Mouse (Mus musculus) hindbrain, embryonic 10.5 days (tissue): Measurements from ENCODE around the gene Klhl11. TPM values are rescaled to one million over a fixed set of nuclear protein-coding genes. Genes with fewer than 3 reads are reported as not detected.

ENCODE experiments used
- DNase-seq: peaks from one replicate; pipeline ENCODE4 v3.0.0-alpha.2; 2017; ENCODE audit warnings: low spot score
- H3K27ac ChIP-seq: fragments of 300-500 bp; sonication (generic); 2 replicates; pipeline ENCODE4 v1.5.1; 2016; ENCODE audit warnings: mild to moderate bottlenecking, moderate library complexity
- H3K27me3 ChIP-seq: fragments of 300-500 bp; sonication (generic); 2 replicates; pipeline ENCODE4 v1.6.1; 2016; ENCODE audit warnings: mild to moderate bottlenecking; ENCODE audit not compliant: poor library complexity, insufficient read depth, severe bottlenecking
- H3K36me3 ChIP-seq: fragments of 300-500 bp; sonication (generic); 2 replicates; pipeline ENCODE4 v1.6.1; 2016; ENCODE audit warnings: mild to moderate bottlenecking, moderate library complexity
- H3K4me1 ChIP-seq: fragments of 300-500 bp; sonication (generic); replicated peaks from 2 replicates; pipeline ENCODE4 v1.6.1; 2016; ENCODE audit warnings: mild to moderate bottlenecking
- H3K4me3 ChIP-seq: fragments of 300-500 bp; sonication (generic); 2 replicates; pipeline ENCODE4 v1.5.1; 2016; ENCODE audit warnings: mild to moderate bottlenecking, moderate library complexity
- H3K9me3 ChIP-seq: fragments of 300-500 bp; sonication (generic); 2 replicates; pipeline ENCODE4 v1.6.1; 2016; ENCODE audit warnings: mild to moderate bottlenecking, moderate library complexity
- WGBS: fragments of 180-500 bp; shearing (Covaris S2); methylation state at CpG from one replicate; pipeline ENCODE4 v1.1.7; 2016; 5-methylcytosine and 5-hydroxymethylcytosine counted together
- polyA plus RNA-seq: library from polyadenylated mRNA; unstranded; fragments of >200 nt; fragmentation: Nextera tagmentation; extraction: Ambion mirVana; gene quantifications from 2 replicates; pipeline ENCODE4 v1.2.1, GENCODE M21; 2016

Klhl11 gene
- polyA plus RNA-seq = 6.1 and 6.9 TPM in 2 replicates

DNA sequence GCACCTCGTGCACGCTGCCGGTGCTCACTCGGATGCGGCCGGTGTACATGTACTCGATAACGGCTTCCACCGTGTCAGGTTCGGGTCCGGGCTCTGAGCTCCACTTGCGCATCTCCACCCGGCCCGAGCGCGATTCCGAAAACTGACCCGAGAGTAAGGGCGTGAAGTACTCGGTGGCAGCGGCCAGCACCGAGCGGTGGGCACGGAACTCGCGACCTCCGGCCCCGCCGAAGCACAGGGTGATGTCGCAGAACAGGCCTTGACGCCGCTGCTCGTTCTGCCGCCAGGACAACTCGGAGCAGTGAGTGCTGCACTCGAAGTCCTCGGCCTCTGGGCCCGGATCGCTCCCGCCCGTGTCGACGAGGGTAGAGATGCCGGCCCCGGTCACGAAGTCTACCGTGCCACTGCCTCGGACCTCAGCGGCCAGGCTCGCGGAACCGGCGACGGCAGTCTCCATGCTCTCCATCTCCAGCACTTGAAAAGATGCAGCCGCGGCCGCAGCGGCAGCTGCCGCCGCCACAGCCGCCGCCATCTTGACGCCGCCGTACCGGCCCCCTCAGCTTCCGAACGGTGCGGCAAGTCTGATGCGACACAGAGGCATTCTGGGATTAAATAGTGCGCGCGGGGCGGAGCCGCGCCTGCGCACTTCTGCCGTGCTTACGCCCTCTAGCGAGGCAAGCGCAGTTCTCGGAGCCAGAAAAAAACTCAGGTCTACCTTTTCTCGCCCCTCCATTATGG is at the start of gene Klhl11:
Gene Klhl11 (minus strand): TSS at position 545 of the 738 bp plus-strand sequence.
- under 1% methylated on average over 83 of the region's 83 CpGs for WGBS
- Histone ChIP-seq H3K4me1 (peaks cover 24% of the 10 kb centered on the region), H3K9me3 (no peaks in the 10 kb centered on the region), H3K27ac (peak within 1 kb of the TSS; percentile 96), H3K27me3 (no peaks in the 10 kb centered on the region), H3K4me3 (peak within 1 kb of the TSS; percentile 98), H3K36me3 (peaks cover 37% of the 10 kb centered on the region)
- peak; percentile 93 for DNase-seq

- Histone ChIP-seq H3K27me3 (no peaks in the 10 kb centered on the region), H3K9me3 (no peaks in the 10 kb centered on the region), H3K36me3 (peaks cover 94% of the 10 kb centered on the region), H3K4me3 (no peak overlapping the region), H3K27ac (no peak overlapping the region), H3K4me1 (peaks cover 29% of the 10 kb centered on the region)
- WGBS = 82% methylated on average over 15 of the region's 15 CpGs
- DNase-seq = no peak
Observed at GRCm38 (mm10) chr11:100520838-100521237, 48.3 kb upstream of the Klhl11 start.

DNA sequence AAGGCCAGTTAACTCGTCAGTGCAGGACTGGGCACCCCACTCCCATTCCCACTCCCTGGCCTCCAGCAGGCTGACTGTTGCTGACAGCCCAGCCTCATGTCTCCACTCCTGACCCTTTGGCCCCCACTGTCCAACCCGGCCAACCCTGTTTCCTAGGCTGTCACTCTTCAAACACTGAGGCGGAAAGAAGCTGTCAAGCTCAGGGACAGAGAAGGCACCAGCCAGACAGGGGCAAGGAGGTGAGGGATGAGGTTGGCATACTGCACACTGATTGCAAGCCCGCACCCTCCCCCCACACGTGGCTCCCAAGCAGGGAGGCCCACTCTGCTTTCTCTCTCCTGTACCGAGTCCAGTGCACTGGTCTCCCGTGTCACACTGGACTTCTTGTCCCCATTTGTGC is 46.6 kb upstream of the Klhl11 start:
- Histone ChIP-seq H3K27ac (no peak overlapping the region), H3K4me3 (no peak overlapping the region), H3K36me3 (peaks cover 100% of the 10 kb centered on the region), H3K27me3 (no peaks in the 10 kb centered on the region), H3K9me3 (no peaks in the 10 kb centered on the region), H3K4me1 (peaks cover 13% of the 10 kb centered on the region)
- WGBS = 76% methylated on average over 7 of the region's 7 CpGs
- no peak for DNase-seq

- 83% methylated on average over 5 of the region's 5 CpGs for WGBS
- Histone ChIP-seq H3K36me3 (peaks cover 100% of the 10 kb centered on the region), H3K4me1 (peaks cover 11% of the 10 kb centered on the region; the same call in 1 of the 2 replicates), H3K27ac (no peak overlapping the region), H3K27me3 (no peaks in the 10 kb centered on the region), H3K9me3 (no peaks in the 10 kb centered on the region), H3K4me3 (no peak overlapping the region)
- DNase-seq = no peak
Observed at GRCm38 (mm10) chr11:100518188-100518591, 45.6 kb upstream of the Klhl11 start.

- 89% methylated on average over 9 of the region's 9 CpGs for WGBS
- Histone ChIP-seq H3K4me3 (no peak overlapping the region), H3K36me3 (peaks cover 100% of the 10 kb centered on the region), H3K4me1 (peaks cover 11% of the 10 kb centered on the region; the same call in 1 of the 2 replicates), H3K27ac (no peak overlapping the region), H3K9me3 (no peaks in the 10 kb centered on the region), H3K27me3 (no peaks in the 10 kb centered on the region)
- DNase-seq = no peak
Observed at GRCm38 (mm10) chr11:100516291-100516690, 43.8 kb upstream of the Klhl11 start.

DNA sequence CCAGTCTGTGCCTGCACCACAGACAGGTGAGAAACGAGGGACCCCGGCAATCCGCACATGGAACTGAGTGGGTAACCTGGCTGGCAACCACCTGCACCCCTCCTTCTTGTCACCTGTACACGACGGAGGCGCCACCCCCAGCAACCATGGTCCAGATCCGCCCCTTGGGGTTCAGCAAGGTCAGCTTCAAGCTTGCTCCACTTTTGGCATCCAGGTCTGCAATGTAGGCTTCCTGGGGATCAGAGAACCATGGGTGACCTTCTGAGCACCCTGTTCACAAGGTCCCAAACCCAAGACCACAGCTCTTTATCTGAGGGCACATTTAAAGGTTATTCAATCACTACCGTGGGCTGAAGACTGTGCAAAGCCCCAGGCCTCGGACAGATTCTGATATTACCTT is 43.2 kb upstream of the Klhl11 start:
- no peak for DNase-seq
- no peak overlapping the region for H3K4me3 ChIP-seq
- 95% methylated on average over 9 of the region's 9 CpGs for WGBS
- peaks cover 11% of the 10 kb centered on the region; the same call in 1 of the 2 replicates for H3K4me1 ChIP-seq
- no peak overlapping the region for H3K27ac ChIP-seq
- no peaks in the 10 kb centered on the region for H3K9me3 ChIP-seq
- peaks cover 100% of the 10 kb centered on the region for H3K36me3 ChIP-seq
- no peaks in the 10 kb centered on the region for H3K27me3 ChIP-seq

- Histone ChIP-seq H3K36me3 (peaks cover 100% of the 10 kb centered on the region), H3K27me3 (no peaks in the 10 kb centered on the region), H3K27ac (no peak overlapping the region), H3K9me3 (no peaks in the 10 kb centered on the region), H3K4me3 (no peak overlapping the region), H3K4me1 (peaks cover 11% of the 10 kb centered on the region; the same call in 1 of the 2 replicates)
- 95% methylated on average over 9 of the region's 9 CpGs for WGBS
- DNase-seq = no peak
Observed at GRCm38 (mm10) chr11:100515061-100515460, 42.5 kb upstream of the Klhl11 start.

DNA sequence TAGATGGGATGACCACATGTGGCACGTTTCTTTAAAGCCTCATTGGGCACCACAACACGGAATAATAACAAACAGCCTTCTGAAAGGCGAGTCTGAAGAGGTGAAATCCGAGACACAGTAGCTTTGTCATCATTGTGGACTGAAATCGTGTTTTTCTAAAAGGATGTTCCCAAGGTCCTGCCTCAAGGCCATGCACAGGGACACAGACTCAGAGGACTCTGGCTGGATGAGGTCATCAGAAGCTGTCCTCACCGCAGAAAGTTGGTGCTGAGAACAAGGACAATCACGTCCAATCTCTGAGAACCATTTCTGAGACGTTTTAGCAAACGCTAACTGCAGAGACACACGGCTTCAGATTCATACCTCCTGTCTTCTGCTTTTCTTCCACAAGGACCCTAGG is 41.2 kb upstream of the Klhl11 start:
- 0 out of 2 replicates have a peak, but pooled peaks cover under 1% of the 10 kb centered on the region for H3K4me1 ChIP-seq
- no peaks in the 10 kb centered on the region for H3K9me3 ChIP-seq
- no peak overlapping the region for H3K27ac ChIP-seq
- H3K36me3 ChIP-seq = peaks cover 100% of the 10 kb centered on the region
- H3K4me3 ChIP-seq = no peak overlapping the region
- H3K27me3 ChIP-seq = no peaks in the 10 kb centered on the region
- 87% methylated on average over 10 of the region's 10 CpGs for WGBS
- no peak for DNase-seq

- DNase-seq = no peak
- H3K27ac ChIP-seq = no peak overlapping the region
- H3K4me3 ChIP-seq = no peak overlapping the region
- H3K4me1 ChIP-seq = no peaks in the 10 kb centered on the region
- peaks cover 100% of the 10 kb centered on the region for H3K36me3 ChIP-seq
- 84% methylated on average over 1 of the region's 1 CpGs for WGBS
- no peaks in the 10 kb centered on the region for H3K9me3 ChIP-seq
- H3K27me3 ChIP-seq = no peaks in the 10 kb centered on the region
Observed at GRCm38 (mm10) chr11:100512384-100512783, 39.8 kb upstream of the Klhl11 start.

DNA sequence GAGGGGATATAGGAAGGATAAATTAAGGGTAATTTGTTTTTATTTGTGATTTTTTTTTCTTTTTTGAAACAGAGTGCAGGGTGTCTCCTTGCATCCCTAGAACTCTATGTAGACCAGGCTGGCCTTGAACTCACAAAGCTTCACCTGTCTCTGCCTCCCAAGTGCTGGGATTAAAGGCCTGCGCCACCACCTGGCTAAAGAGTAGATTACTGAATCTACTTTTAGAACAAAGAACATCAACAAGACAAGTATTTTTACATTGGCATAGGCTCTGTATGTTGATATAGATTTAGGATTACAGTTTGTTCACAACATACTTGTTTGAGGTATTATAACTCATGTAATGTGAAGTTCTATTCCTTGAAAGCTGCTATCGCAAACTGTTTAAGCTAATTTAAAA is 38.0 kb upstream of the Klhl11 start:
- Histone ChIP-seq H3K4me3 (no peak overlapping the region), H3K36me3 (peaks cover 100% of the 10 kb centered on the region), H3K4me1 (no peaks in the 10 kb centered on the region), H3K27ac (no peak overlapping the region), H3K9me3 (no peaks in the 10 kb centered on the region), H3K27me3 (no peaks in the 10 kb centered on the region)
- no peak for DNase-seq
- WGBS = 97% methylated on average over 2 of the region's 2 CpGs

DNA sequence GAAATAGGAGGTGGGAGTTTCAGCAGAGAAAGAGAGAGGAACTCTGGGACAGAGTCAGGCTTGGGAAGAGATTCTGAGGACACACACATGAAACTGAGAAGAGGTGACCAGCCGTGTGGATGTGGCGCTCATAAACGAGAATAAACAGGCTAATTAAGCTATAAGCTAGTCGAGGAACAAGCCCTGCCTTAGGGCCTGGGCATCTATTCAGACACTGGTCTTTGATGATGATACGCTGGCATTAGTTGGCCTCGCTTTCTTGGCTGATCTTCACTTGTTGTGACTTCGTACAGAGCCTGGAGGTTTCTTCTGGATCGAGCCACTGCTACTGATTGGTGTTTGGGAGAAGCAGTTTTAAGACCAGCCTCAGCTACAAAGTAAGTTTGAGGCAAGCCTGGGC is 33.5 kb upstream of the Klhl11 start:
- H3K9me3 ChIP-seq = no peaks in the 10 kb centered on the region
- 93% methylated on average over 8 of the region's 8 CpGs for WGBS
- no peaks in the 10 kb centered on the region for H3K27me3 ChIP-seq
- H3K4me3 ChIP-seq = no peak overlapping the region
- no peak for DNase-seq
- 0 out of 2 replicates have a peak, but pooled peaks cover 2% of the 10 kb centered on the region for H3K4me1 ChIP-seq
- H3K27ac ChIP-seq = no peak overlapping the region
- peaks cover 100% of the 10 kb centered on the region for H3K36me3 ChIP-seq

- WGBS = 94% methylated on average over 12 of the region's 12 CpGs
- Histone ChIP-seq H3K4me1 (0 out of 2 replicates have a peak, but pooled peaks cover 2% of the 10 kb centered on the region), H3K9me3 (no peaks in the 10 kb centered on the region), H3K36me3 (peaks cover 100% of the 10 kb centered on the region), H3K27me3 (no peaks in the 10 kb centered on the region), H3K27ac (no peak overlapping the region), H3K4me3 (no peak overlapping the region)
- DNase-seq = no peak
Observed at GRCm38 (mm10) chr11:100504990-100505660, 32.6 kb upstream of the Klhl11 start.

DNA sequence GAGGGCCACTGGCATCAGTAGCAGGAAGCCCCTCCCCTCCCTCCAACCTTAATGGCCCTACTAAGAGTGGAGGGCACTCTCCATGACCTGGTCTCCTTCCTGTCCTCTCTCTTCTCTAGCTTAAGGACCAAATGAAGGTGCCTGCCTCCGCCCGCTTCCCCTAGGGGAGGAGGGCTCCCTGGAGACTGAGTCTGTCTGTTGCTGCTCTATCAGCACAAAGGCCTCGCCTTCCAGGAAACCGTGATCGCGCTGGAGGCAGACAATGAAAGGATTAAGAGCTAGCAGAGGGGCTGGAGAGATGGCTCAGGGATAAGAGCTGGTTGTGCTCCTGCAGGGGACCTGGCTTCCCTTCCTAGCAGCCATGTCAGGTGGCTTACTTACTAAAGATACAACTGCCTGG is 28.8 kb upstream of the Klhl11 start:
- DNase-seq = no peak
- H3K4me3 ChIP-seq = no peak overlapping the region
- H3K27me3 ChIP-seq = no peaks in the 10 kb centered on the region
- peaks cover 100% of the 10 kb centered on the region for H3K36me3 ChIP-seq
- 0 out of 2 replicates have a peak, but pooled peaks cover 2% of the 10 kb centered on the region for H3K4me1 ChIP-seq
- 0 out of 2 replicates have a peak overlapping the region, but pooled peaks have one; percentile 8 for H3K27ac ChIP-seq
- 47% methylated on average over 6 of the region's 6 CpGs for WGBS
- H3K9me3 ChIP-seq = no peaks in the 10 kb centered on the region
